Mouse (Mus musculus): ENCODE results near the gene Gapdhs. TPM values are rescaled to one million over a fixed set of nuclear protein-coding genes. Genes with fewer than 3 reads are reported as not detected.
"Not testable (repeated sequence)": the region's sequence is repeated elsewhere in the genome, so short reads cannot be mapped to it uniquely, and the experiment has no call there.

Gapdhs gene
- polyA plus RNA-seq, 1 experiment from 2014 or later = 1.6 TPM

DNA sequence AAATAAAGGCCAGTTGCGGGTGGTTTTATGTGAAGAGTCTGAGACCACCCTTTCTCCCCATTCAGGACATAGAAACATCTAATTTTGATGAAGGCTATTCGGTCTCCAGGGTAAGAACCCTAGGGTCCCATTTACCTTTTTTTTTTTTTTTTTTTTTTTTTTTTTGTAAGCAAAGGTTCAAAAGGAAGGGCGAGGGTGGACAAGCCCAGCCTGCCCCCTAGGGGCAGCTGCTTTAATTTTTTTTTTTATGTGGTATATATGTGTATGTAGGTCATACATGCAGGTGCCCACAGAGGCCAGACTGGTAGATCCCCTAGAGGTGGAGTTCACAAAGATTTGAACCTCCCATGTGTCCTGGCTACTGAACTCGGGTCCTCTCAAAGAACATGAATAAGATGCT is 22.9 kb upstream of the Gapdhs start:
- Histone ChIP-seq H3K4me2 (no peak overlapping the region), H3K9me3 (no peaks in the 10 kb centered on the region), H3K4me3 (no peak overlapping the region), H3K27ac (replicated peaks) (no peak overlapping the region), H3K36me3 (no peaks in the 10 kb centered on the region), H3K9ac (no peak overlapping the region), H3K27me3 (peaks cover 2% of the 10 kb centered on the region; the same call in 1 of the 2 replicates), H3K4me1 (replicated peaks) (no peaks in the 10 kb centered on the region)
- no peak for ATAC-seq (ENCODE audit: low read depth)
- 84% methylated on average over 4 of the region's 4 CpGs for WGBS

DNA sequence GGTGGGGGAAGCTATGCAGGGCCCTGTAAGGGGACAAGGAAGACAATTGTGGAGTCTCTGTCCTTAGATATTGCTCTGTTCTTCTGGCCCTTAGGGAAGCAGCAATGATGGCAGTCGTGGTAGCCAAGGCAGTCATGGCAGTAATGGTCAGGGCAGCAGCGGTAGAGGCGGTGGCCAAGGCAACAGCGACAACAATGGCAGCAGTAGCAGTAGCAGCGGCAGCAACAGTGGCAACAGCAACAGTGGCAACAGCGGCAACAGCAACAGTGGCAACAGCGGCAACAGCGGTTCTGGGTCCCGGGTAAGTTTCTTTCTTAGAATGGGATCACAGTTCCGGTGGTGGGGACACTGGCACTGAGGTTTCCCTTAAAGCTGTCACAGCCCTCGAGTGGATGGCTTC is 21.7 kb upstream of the Gapdhs start:
- Histone ChIP-seq H3K9ac (no peak overlapping the region), H3K36me3 (no peaks in the 10 kb centered on the region), H3K9me3 (no peaks in the 10 kb centered on the region), H3K4me2 (peak overlapping the region; percentile 30), H3K4me1 (replicated peaks) (no peaks in the 10 kb centered on the region), H3K27ac (replicated peaks) (no peak overlapping the region), H3K4me3 (no peak overlapping the region), H3K27me3 (peaks cover 2% of the 10 kb centered on the region; the same call in 1 of the 2 replicates)
- ATAC-seq (ENCODE audit: low read depth) = no peak; the same call in 1 of the 2 replicates
- 36% methylated on average over 11 of the region's 11 CpGs for WGBS

DNA sequence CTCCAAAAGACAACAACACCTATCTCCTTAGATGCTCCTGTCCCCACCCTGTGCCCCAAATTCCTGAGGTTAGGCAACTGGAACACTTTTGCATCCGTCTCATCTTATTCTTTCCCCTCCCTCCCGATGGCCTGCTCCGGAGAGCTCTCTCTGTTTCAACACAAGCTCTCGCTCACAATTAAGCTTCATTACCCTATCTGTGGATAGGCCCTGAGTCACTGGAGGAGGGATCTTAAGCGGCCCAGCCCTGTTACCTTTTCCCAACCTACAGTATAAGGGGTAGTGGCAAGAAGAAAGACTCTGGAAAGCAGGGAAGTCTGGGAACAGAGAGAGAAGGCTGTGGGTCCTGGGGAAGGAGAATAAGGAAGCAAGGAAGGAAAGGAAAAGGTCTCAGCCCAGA is 20.0 kb upstream of the Gapdhs start, which contains the start of gene Dmkn:
Gene Dmkn, plus strand, starts transcription at position 301 of the 400 bp plus-strand sequence.
- Histone ChIP-seq H3K4me1 (replicated peaks) (no peaks in the 10 kb centered on the region), H3K9ac (no peak within 1 kb of the TSS), H3K4me2 (no peak within 1 kb of the TSS), H3K4me3 (no peak within 1 kb of the TSS), H3K27ac (replicated peaks) (no peak within 1 kb of the TSS), H3K27me3 (peaks cover 2% of the 10 kb centered on the region; the same call in 1 of the 2 replicates), H3K9me3 (no peaks in the 10 kb centered on the region), H3K36me3 (no peaks in the 10 kb centered on the region)
- WGBS = 34% methylated on average over 5 of the region's 5 CpGs
- ATAC-seq (ENCODE audit: low read depth) = no peak

DNA sequence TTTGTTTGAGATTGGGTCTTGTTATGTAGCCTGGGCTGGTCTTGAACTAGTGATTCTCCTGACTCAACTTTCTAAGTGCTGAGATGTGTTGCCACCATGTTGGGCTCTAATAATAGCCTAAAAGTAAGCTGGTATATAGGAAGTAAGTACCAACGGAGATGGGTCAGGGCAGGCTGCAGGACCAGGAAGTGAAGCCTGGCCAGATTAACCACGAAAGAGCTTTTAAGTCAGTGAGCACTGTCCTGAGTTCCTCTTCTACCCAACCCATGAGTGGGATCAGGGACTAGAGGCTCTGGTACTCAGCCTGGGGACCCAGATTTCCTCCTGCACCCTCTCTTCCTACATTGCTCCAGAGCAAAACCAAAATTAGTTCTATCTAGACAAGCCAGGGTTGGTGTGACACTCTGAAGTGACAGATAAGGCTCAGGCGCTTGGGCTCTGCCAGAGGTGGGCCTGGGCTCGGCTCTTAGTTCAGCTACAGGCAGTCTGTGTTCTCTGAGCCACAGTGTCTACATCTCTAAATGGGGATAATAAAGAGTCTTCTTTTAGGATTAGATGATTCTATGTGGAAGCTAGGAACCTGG is 18.4 kb upstream of the Gapdhs start:
- ATAC-seq (ENCODE audit: low read depth) = no peak
- Histone ChIP-seq H3K4me1 (replicated peaks) (no peaks in the 10 kb centered on the region), H3K27ac (replicated peaks) (no peak overlapping the region), H3K27me3 (0 out of 2 replicates have a peak, but pooled peaks cover 2% of the 10 kb centered on the region), H3K4me3 (no peak overlapping the region), H3K9me3 (no peaks in the 10 kb centered on the region), H3K4me2 (no peak overlapping the region), H3K36me3 (peaks cover under 1% of the 10 kb centered on the region; the same call in 1 of the 2 replicates), H3K9ac (no peak overlapping the region)
- WGBS = 75% methylated on average over 4 of the region's 4 CpGs

DNA sequence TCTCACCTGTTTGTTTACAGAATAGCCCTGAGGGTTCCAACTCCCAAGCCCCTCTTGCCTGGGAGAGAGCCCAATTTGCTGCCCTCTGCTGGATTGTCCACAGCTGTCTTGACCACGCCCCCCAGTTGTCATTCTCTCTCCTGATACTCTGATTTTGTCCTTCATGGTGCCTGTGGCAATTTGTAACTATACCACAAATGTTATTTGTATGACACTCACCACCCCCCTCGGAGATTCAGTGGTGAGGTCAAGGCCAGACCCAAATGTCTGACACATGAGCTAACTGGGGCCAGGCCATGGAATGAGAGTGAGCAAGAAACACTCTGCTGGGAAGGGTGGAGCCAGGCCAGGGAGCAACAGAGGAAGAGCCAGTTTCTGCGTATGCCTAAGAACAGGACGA is 15.4 kb upstream of the Gapdhs start:
- Histone ChIP-seq H3K9ac (no peak overlapping the region), H3K27ac (replicated peaks) (no peak overlapping the region), H3K36me3 (peaks cover 29% of the 10 kb centered on the region), H3K4me3 (no peak overlapping the region), H3K4me2 (no peak overlapping the region), H3K27me3 (0 out of 2 replicates have a peak, but pooled peaks cover 2% of the 10 kb centered on the region), H3K9me3 (peaks cover 6% of the 10 kb centered on the region; the same call in 1 of the 2 replicates), H3K4me1 (replicated peaks) (no peaks in the 10 kb centered on the region)
- ATAC-seq (ENCODE audit: low read depth) = 0 out of 2 replicates have a peak, but pooled peaks have one; percentile 32
- 43% methylated on average over 4 of the region's 4 CpGs for WGBS

DNA sequence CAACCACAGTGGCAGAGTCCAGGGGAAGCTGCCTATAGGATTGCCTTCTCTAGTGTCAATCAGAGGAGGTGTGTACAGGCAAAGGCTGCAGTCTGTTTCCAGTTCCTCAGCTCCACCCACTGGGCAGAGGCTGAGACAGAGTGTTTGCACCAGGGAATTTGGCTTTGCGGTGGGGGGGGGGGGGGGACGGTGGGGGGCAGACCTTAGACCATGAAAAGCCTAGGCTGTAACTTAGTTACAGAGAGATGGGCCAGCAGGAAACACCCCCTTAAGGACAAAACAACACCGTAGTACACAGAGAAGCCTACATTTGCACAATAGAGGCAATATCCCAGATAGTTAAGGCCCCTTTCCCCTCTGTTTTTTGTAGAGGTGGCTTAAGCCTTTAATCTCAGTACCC is 13.5 kb upstream of the Gapdhs start:
- no peak overlapping the region for H3K4me2 ChIP-seq
- peaks cover 37% of the 10 kb centered on the region for H3K36me3 ChIP-seq
- H3K4me1 ChIP-seq (replicated peaks) = no peaks in the 10 kb centered on the region
- H3K4me3 ChIP-seq = no peak overlapping the region
- no peak overlapping the region for H3K27ac ChIP-seq (replicated peaks)
- no peaks in the 10 kb centered on the region for H3K27me3 ChIP-seq
- H3K9me3 ChIP-seq = peaks cover 6% of the 10 kb centered on the region; the same call in 1 of the 2 replicates
- no peak overlapping the region for H3K9ac ChIP-seq
- 58% methylated on average over 3 of the region's 3 CpGs for WGBS
- no peak for ATAC-seq (ENCODE audit: low read depth)

DNA sequence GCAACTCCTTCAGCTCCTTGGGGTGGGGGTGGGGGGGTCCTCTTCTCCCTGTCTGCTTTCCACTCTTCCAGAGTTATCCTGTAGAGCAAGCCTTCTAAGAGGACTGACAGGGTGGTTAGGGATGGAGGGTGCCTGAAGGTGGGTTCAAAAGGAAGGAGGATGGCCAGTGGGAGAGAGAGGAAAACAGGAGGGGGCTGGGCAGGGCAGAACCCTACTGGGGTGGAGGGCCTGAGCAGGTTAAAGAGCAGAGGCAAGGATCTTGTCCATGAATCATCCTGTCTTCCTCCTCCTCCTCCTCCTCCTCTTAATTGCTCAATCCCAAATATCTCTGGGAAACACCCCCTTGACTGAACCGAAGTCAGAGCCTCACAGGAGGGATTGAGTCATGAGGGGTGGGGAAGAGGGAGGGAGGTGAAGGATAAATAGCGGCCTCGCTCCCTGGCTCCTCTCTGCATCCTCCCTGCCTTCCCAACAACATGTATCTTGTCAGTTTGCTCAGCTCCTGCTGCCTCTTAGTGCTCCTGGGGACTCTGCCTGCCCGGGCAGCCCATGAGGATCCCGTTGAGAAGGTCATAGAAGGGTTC is 7.7 kb upstream of the Gapdhs start, which contains the start of gene Sbsn:
Gene Sbsn, plus strand, starts transcription at position 386 of the 584 bp plus-strand sequence.
- WGBS = 62% methylated on average over 5 of the region's 5 CpGs
- H3K27ac ChIP-seq (replicated peaks) = no peak within 1 kb of the TSS
- no peak for ATAC-seq (ENCODE audit: low read depth)

DNA sequence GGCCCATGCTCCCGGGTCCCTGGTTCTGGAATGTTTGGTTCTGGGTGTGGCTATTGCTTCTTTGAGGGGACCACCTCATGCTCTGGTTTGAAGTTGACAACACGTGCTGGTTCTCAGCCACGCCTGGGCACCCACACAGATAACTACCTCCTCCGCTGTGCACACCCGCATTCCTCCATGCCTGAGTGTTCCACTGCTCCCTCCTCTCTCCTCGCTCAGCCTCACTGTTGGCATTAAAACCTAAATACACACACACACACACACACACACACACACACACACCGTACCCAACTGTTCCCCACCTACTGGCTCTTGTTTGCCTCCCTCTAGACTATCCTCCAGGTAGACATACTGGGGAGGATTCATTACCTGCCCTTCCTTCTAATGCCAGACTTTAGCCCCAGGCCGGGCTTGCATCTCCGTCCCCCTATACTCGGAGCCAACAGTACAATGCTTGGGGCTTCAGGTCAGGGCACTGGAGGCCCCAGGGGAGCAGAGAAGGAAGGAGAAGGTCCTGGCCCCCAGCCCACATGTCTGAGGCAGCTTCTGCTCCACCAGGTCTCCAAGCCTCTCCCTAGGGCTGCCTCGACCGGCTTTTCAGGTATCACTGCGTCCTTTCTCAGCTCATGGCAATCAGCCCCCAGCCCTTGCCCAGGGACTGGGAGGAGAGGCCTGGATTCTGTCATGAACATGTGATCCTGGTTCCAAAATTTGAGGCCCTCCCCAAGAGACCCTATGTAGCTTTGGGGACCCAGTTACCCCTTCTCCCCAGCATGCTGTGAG is 6.5 kb upstream of the Gapdhs start:
- ATAC-seq (ENCODE audit: low read depth) = no peak; the same call in 1 of the 2 replicates
- WGBS = 90% methylated on average over 13 of the region's 13 CpGs
- H3K27ac ChIP-seq (replicated peaks) = no peak overlapping the region

More for the DNA sequence above, 7.7 kb upstream of the Gapdhs start, which contains the start of gene Sbsn:
- Histone ChIP-seq H3K9me3 (peaks cover 6% of the 10 kb centered on the region; the same call in 1 of the 2 replicates), H3K36me3 (peaks cover 41% of the 10 kb centered on the region), H3K9ac (no peak within 1 kb of the TSS), H3K4me2 (no peak within 1 kb of the TSS), H3K4me3 (no peak within 1 kb of the TSS), H3K27me3 (no peaks in the 10 kb centered on the region), H3K4me1 (replicated peaks) (no peaks in the 10 kb centered on the region)

DNA sequence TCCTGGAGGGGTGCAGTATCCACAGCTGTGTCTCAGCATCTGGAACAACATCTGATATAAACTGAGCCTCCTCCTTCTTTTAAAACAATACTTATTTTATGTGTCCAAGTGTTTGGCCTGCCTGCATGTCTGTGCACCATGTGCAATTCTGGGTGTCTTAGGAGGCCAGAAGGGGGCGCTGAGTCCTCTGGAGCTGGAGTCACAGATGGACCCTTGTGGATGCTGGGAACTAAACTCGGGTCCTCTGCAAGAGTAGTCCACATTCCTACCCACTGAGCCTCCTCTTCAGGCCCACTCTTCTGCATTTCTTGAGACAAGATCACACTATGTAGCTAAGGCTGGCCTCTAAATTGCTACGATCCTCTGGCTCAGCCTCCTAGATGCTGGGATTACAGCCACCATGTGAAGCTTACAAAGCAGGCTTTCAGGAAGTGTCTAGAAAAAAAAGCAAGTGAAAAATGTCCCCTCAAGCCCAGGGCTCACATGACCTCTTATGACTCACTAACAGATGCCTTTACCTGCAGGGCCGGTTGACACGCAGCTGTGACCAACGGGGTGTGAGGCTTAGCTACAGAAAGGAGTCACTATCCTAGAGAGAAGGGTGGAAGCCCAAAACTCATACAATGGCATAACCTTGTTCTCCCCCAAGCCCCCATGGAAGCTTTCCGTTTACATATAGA is 4.2 kb upstream of the Gapdhs start:
- ATAC-seq (ENCODE audit: low read depth) = no peak
- Histone ChIP-seq H3K36me3 (peaks cover 11% of the 10 kb centered on the region), H3K4me2 (no peak overlapping the region), H3K9ac (no peak overlapping the region), H3K9me3 (no peaks in the 10 kb centered on the region), H3K4me1 (replicated peaks) (peaks cover 7% of the 10 kb centered on the region; the same call in 1 of the 2 replicates), H3K4me3 (no peak overlapping the region), H3K27ac (replicated peaks) (no peak overlapping the region), H3K27me3 (no peaks in the 10 kb centered on the region)
- WGBS = 86% methylated on average over 7 of the region's 7 CpGs

More for the DNA sequence above, 6.5 kb upstream of the Gapdhs start:
- Histone ChIP-seq H3K9me3 (peaks cover 5% of the 10 kb centered on the region; the same call in 1 of the 2 replicates), H3K4me2 (no peak overlapping the region), H3K4me1 (replicated peaks) (no peaks in the 10 kb centered on the region), H3K9ac (no peak overlapping the region), H3K36me3 (peaks cover 29% of the 10 kb centered on the region), H3K27me3 (no peaks in the 10 kb centered on the region), H3K4me3 (no peak overlapping the region)

DNA sequence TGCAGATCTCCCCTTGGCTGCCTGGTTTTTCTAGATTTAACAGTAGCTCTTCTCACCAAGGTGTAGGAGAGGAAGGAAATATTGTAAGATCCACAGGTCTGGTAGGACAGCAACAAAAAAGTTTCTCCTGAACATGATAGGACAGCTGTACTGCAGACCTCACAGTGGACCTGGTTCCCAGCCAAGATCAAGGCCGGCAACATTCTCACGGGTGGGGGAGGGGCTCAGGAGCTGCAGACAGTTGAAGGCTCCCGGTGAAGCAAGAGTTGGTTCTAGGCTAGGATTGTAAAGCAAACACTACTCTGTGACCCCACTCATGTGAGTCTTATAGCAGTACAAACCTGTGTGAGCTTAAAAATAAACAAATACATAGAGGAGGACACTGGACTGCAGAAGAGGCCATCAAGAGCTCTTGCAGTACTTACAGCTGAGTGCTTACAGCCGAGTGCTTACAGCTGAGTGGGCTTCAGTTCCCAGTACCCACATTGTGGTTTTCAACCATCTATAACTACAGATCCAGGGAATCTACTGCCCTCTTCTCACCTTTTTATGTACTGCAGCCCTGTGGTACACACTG is 629 bp upstream of the Gapdhs start:
- Histone ChIP-seq H3K36me3 (peaks cover 26% of the 10 kb centered on the region), H3K4me1 (replicated peaks) (peaks cover 7% of the 10 kb centered on the region; the same call in 1 of the 2 replicates), H3K9me3 (no peaks in the 10 kb centered on the region), H3K27me3 (no peaks in the 10 kb centered on the region), H3K4me2 (no peak overlapping the region), H3K4me3 (no peak overlapping the region), H3K9ac (no peak overlapping the region), H3K27ac (replicated peaks) (no peak overlapping the region)
- WGBS = 49% methylated on average over 4 of the region's 4 CpGs
- no peak for ATAC-seq (ENCODE audit: low read depth)

DNA sequence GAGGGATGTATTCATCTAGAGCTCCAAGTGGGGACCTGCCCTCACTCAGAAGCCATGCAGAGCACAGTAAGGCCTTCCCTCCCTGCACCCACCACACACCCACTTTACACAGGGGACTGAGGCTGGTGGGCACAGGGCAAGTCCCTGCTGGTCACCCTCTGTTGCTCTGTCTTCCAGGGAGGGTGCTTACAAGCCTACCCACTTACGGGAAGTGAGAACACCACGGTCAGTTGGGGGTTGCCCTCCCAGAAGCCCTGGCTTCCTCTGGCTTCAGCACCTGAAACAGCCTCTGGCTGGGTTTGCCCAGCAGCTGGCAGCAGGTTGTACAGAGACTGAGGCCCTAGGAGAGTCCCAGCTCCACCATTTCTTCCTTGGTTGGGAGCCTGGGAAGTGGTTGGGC is 911 bp downstream of the Gapdhs start:
- not testable (repeated sequence) for H3K4me1 ChIP-seq (replicated peaks); H3K27ac ChIP-seq (replicated peaks); H3K4me3 ChIP-seq; H3K9ac ChIP-seq; H3K27me3 ChIP-seq; H3K9me3 ChIP-seq; ATAC-seq (ENCODE audit: low read depth); H3K4me2 ChIP-seq
- WGBS = 86% methylated on average over 2 of the region's 2 CpGs
- peaks cover 30% of the 10 kb centered on the region for H3K36me3 ChIP-seq
